Mouse (Mus musculus): Measurements from ENCODE around the gene Fam131b.

DNA sequence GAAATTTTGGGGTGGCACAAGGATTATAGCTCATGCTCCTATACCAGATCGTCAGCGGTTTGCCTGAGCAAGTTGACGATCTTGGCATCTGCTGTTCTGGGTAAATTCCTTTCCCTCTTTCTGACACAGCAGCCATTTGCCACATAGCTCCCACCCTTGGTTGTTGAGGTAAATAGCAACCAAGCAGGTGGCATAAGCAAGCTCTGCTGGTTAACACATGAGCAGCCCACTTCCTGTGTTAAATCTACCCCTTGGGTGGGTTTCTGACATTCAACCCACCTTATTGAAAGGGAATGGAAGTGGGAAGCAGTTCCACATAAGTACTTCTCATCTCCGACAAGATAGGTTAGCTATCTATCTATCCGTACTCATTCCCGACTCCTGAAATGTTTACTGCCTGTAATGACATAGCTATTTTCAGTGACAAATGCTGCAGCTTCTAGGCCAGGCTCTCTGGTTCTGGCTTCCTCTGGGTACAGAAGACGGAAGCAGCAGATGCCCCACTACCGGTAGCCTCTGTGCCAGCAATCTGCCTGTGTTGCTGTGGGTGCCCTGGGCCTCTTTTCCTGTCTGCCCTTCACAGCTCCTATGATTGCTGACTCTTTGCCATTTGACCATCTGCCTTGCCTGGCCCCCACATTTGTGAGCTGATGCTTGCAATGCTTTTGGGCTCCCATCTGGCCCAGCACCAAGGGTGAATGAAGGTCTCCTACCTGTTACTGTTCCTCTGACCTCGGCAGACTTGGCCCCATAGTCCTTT, 19.1 kb upstream of the Fam131b start:
- no peak for TF ChIP-seq EP300 (IDR thresholded peaks at IDR 0.05; ENCODE audit: insufficient read depth, low read depth, low read length)
- no peak for TF ChIP-seq POLR2A (IDR thresholded peaks at IDR 0.05; ENCODE audit: insufficient read depth, low read depth, low read length)
